Mouse (Mus musculus) layer of hippocampus, postnatal 10 days (tissue): ENCODE data around the gene Tinf2. TPM values are rescaled to one million over a fixed set of nuclear protein-coding genes. Genes with fewer than 3 reads are reported as not detected.
A peak's percentile ranks its signal among the peaks of the same experiment; 100 is the strongest.

Experiments
- DNase-seq, 2 experiments: peaks; one replicate each; pipeline ENCODE4 v3.0.0; 2021; ENCODE audit warnings: low spot score in 2 of 2
- total RNA-seq, 2 experiments: library from RNA; stranded (reverse); gene quantifications; 2 replicates each; pipeline ENCODE4 v1.2.3; 2021

Gene Tinf2
- total RNA-seq, 2 experiments from 2014 or later, result 18.4 to 23.9 TPM

DNA sequence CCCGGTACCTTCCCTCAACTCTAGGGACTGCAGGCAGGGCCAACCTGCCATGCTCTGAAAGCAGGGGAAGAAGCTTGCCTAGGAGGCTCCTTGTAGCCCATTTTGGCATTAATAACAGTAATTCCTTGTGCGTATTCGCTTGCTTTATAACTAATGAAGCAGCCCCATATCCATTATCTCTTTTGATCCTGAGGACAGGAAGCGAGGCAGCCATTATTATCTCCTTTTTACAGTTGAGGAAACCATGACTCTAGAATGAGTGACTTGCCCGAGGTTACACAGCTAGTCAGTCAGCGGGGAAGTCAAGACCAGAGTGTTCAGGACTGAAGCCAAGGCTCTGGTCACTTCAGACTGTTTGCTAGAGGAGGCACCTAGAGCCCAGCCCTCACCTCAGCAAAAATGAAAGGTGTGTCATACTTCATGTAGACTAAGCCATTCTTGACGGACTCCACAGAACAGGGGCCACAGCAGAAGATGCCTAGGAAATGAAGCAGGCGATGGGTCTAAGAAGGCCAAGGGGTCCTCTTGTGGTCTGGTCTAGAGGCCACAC, 24.5 kb upstream of the Tinf2 start:
- no peak for DNase-seq

GRCm38 (mm10) chr14:55702761-55703160, 21.1 kb upstream of the Tinf2 start:
- DNase-seq, result no peak

- DNase-seq, result no peak
Observed at GRCm38 (mm10) chr14:55701131-55701530, 19.5 kb upstream of the Tinf2 start.

GRCm38 (mm10) chr14:55697226-55697625, 15.6 kb upstream of the Tinf2 start:
- DNase-seq, result no peak

DNA sequence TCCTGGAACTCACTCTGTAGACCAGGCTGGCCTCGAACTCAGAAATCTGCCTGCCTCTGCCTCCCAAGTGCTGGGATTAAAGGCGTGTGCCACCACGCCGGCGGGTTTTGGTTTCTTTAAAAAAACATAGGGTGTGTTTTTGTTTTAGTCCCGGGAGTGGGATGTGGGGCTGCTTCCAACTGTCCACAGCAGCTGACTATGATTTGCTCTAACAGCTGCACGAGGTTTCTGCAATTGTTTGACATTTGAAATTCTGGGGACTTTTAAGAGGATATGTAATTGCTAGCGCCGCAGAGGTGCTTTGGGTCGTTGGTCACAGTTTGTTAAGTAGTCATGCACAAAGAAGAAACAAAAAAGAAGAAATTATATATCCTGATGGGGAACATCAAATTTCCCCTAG, 7.8 kb upstream of the Tinf2 start:
- no peak for DNase-seq

DNA sequence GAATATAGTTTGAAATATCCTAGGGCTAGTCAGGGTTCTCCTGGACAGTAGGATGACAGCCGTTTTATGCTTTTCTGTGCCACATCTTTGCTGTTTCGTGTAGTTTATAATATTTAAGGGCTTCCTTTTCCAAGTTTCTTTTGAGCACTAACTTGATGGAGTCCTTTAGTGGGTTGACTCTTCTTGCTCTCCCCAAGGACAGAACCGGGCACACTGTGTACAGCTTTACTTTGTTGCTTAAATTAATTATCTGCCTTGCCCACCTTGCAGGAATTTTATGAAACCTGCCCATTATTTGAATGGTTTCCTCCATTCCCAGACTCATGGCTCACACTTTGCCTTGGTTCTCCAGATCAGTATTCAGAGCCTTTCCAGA, 486 bp upstream of the Tinf2 start:
- DNase-seq, result no peak

GRCm38 (mm10) chr14:55677615-55678014, 4.0 kb downstream of the Tinf2 start:
- no peak for DNase-seq

- no peak for DNase-seq
Observed at GRCm38 (mm10) chr14:55672741-55673060, 8.9 kb downstream of the Tinf2 start.

DNA sequence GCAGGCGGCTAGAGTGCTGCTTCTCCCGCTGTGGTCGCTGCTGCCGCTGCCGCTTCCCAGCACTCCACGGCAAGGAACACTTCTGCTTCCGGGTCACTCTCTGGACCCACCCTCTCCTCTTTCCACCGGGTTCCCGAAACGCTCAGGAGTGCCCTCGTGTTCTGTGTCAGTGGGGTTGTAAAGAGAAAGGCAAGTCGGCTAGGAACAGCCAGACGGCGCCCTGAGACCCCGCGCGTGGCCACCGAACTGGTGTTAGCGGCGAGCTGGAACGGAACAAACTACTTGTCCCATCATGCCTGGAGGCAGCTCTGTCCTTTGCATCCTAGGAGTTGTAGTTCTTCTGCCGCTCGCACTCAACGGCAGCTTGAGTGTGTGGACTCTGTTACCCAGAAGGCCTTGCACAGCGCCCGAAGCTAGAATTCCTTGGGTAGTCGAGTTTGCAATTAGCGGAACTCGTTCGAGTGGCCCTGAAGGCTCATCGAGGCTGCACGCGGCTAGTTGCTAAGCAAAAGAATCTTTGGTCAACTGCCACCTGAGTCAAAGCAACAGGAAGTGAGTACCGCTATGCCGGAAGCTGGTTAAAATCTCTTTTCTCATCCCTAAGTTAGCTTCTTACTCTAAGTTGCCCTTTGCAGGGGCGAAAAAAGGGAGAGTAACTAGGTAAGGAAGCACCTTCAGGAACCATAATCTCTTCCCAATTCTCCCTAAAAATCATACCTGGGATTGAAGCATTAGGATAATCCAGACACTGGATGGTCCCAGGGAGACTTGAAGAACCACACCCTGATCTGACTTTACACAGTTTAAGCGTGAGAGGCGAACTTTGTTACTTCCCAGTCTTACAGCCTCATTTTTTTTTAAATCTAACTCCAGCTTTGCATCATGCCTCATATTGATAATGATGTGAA, 9.5 kb downstream of the Tinf2 start, which contains the start of the genes Gmpr2 and Nedd8:
Gene Gmpr2, plus strand, starts transcription at position 109 of the 908 bp plus-strand sequence.
Gene Nedd8, minus strand, starts transcription at position 292 of the 908 bp plus-strand sequence.
- peak; percentile 88 to 90 for DNase-seq

GRCm38 (mm10) chr14:55671486-55671832, 10.2 kb downstream of the Tinf2 start:
- DNase-seq, result no peak

DNA sequence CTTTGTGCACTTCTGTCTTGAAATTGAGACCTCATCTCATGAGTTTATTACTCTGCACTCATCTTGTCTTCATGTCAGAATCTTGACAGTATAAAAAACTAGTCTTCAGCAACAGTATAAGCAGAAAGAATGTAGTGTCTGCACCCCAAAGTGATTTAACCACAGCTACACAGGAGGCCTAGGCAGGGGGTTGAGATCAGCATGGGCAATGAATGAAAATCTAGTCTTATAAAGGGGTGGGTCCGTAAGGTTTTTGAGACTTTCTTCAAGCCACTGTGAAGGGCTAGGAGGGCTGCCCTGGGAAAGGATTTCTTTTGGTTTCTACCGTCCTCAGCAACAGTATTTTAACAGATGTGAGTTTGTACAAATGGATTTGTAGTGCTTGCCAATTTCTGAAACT, 21.0 kb downstream of the Tinf2 start:
- no peak for DNase-seq

GRCm38 (mm10) chr14:55659960-55660573, 21.6 kb downstream of the Tinf2 start, which contains the start of gene Mdp1:
TSS of gene Mdp1 (minus strand) at chr14:55660508.
- peak; percentile 76 to 83 for DNase-seq

DNA sequence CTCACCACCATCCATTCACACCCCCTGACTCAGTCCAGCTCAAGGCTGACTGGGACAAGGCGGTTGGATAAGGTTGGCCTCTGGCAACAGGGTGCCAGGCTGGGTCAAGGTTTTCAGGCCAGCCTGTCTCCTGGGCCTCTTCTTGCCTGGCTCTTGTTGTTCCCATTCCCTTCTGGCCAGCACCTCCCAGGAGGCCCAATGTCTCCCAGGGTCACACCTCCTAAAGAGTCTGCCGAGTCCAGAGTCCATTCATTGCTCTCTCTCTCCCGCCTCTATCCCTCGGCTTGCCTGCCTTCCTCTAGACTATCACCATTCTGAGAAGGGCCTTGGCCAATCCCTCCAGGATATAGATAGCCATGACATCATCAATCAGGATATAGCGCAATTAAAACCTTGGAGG, 23.6 kb downstream of the Tinf2 start:
- DNase-seq, result no peak

- DNase-seq, result no peak
Observed at GRCm38 (mm10) chr14:55656935-55657334, 24.7 kb downstream of the Tinf2 start.

DNA sequence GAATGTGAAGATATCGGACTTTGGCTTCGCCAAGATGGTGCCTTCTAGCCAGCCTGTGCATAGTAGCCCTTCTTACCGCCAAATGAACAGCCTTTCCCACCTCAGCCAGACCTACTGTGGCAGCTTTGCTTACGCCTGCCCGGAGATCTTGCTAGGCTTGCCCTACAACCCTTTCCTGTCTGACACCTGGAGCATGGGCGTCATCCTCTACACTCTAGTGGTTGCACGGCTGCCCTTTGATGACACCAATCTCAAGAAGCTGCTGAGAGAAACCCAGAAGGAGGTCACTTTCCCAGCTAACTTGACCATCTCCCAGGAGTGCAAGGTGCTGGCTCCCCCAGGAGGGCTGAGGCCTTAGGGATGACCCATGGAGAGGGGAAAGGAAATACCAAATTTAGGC, 30.1 kb downstream of the Tinf2 start:
- DNase-seq, result no peak

GRCm38 (mm10) chr14:55649884-55650283, 31.7 kb downstream of the Tinf2 start, which contains the start of gene Tssk4:
TSS of gene Tssk4 (plus strand) at chr14:55650184.
- no peak for DNase-seq

GRCm38 (mm10) chr14:55644261-55644888, 37.2 kb downstream of the Tinf2 start:
- DNase-seq, result no peak

DNA sequence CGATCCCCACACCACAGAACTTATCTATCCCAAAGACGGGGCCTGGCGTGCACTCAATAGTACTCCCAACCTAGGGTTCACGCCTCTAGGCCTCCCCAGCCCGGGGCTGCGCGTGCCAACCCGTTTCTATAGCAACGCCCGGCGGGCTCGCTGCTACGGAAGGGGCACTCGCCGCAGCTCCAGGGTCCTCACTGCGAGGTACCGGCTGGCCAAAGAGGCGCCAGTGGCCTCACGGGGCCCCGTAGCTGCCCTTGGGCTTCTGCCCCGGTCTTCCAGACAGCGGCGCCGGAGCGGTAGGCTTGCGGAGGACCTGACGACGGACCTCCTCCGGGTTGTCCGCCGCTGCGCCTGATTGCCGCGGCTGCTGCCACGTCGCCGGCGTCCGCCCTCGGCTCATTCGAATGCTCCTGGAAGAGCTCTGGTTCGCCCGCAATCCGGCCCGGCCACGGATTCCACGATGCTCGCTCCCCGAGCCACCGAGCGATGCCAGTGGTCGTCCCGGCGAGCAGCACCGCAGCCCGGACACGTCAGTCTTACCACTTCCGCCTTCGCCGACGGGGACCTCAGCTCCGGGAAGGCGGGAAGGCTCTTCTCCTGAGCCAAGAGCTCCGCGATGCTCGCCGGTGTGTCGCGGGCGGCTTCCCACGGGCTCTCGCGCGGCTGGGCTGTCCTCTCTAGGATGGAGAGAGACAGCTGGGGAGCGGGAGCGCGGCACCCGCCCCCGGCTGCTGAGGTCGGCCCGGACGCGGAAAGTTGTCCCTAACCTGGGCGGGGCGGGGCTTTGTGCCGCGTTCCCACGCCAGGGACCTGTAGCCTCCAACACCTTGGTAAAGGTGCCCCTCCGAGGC, 38.3 kb downstream of the Tinf2 start, which contains the start of gene Tm9sf1:
Gene Tm9sf1, minus strand, starts transcription at position 747 of the 848 bp plus-strand sequence.
- DNase-seq, result peak; percentile 85 to 90

GRCm38 (mm10) chr14:55642679-55643059, 39.0 kb downstream of the Tinf2 start:
- no peak for DNase-seq

- DNase-seq, result no peak
Observed at GRCm38 (mm10) chr14:55641291-55641690, 40.3 kb downstream of the Tinf2 start.

DNA sequence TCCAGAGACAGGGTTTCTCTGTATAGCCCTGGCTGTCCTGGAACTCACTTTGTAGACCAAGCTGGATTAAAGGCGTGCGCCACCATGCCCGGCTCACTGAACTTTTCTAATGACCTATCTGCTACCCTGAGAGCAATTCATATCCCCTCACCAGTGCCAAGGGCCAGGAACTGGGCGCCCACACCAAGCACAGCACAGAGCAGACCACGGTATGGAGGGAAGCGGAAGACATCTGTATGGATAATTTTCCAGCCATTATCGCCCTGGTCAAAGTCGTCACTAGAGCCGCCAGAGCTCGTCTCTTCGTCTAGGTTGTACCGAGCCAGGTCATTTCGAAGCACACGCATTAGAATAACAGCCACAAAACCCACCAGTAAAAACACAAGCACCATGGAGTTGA, 40.8 kb downstream of the Tinf2 start:
- DNase-seq, result no peak
